Mouse (Mus musculus) brain, embryonic 14.5 days (tissue): Measurements from ENCODE around the gene Esrrb.

Experiments used
- CTCF ChIP-seq: fragments of 200-500 bp; IDR thresholded peaks from 2 replicates; pipeline ENCODE4 v1.5.1; 2012; ENCODE audit warnings: inconsistent platforms, mild to moderate bottlenecking, moderate library complexity, borderline replicate concordance; ENCODE audit not compliant: insufficient read depth, insufficient read length; ENCODE audit errors: extremely low read depth
- POLR2A ChIP-seq: fragments of 200-500 bp; IDR thresholded peaks from 2 replicates; pipeline ENCODE4 v1.6.1; 2012; ENCODE audit warnings: mild to moderate bottlenecking, inconsistent platforms, borderline replicate concordance; ENCODE audit not compliant: poor library complexity, insufficient read depth, insufficient read length, severe bottlenecking; ENCODE audit errors: extremely low read depth

GRCm38 (mm10) chr12:86435651-86436050 lies 74.7 kb downstream of the Esrrb start:
- TF ChIP-seq CTCF: no peak
- TF ChIP-seq POLR2A: no peak
